Mouse (Mus musculus) CH12.LX (cell line): ENCODE results near the gene Lrp11. TPM values are rescaled to one million over a fixed set of nuclear protein-coding genes. Genes with fewer than 3 reads are reported as not detected.
A peak's percentile ranks its signal among the peaks of the same experiment; 100 is the strongest.

Source experiments
- DNase-seq: peaks from one replicate; pipeline ENCODE4 v3.0.0-alpha.2; 2013; ENCODE audit errors: extremely low read depth
- H3K27ac ChIP-seq: 2 replicates; pipeline ENCODE4 v1.5.1; 2012; ENCODE audit warnings: low read depth, mild to moderate bottlenecking, control low read depth, moderate library complexity; ENCODE audit not compliant: insufficient read depth
- H3K27me3 ChIP-seq: replicated peaks from 2 replicates; pipeline ENCODE3; 2012; ENCODE audit warnings: inconsistent platforms
- H3K36me3 ChIP-seq, 2 experiments: replicated peaks in 1 of 2; 2 replicates each; pipeline versions ENCODE3 to v1.6.1; 2012; ENCODE audit warnings: inconsistent platforms in 1 of 2, low read length in 1 of 2, mild to moderate bottlenecking in 1 of 2, mixed read lengths in 1 of 2, moderate library complexity in 1 of 2; ENCODE audit not compliant: control insufficient read depth in 1 of 2, insufficient read depth in 1 of 2
- H3K4me1 ChIP-seq, 2 experiments: 2 replicates each; pipeline ENCODE4 v1.6.1; 2012; ENCODE audit warnings: inconsistent platforms in 1 of 2, moderate library complexity in 1 of 2; ENCODE audit not compliant: insufficient read depth in 2 of 2, control insufficient read depth in 1 of 2
- H3K4me2 ChIP-seq: 2 replicates; pipeline ENCODE4 v1.6.1; 2012; ENCODE audit warnings: low read depth, mild to moderate bottlenecking, control low read depth; ENCODE audit not compliant: poor library complexity, insufficient read depth, severe bottlenecking
- H3K4me3 ChIP-seq, 3 experiments: fragments of 150-350 bp in 1 of 3; sonication (generic) in 1 of 3; replicated peaks in 1 of 3; 2 replicates each; pipeline versions ENCODE3 to v1.5.1; 2011 to 2012; ENCODE audit warnings: low read depth in 2 of 3, low read length in 2 of 3, mild to moderate bottlenecking in 2 of 3, moderate library complexity in 2 of 3, control low read depth in 1 of 3, improper control_type of control experiment in 1 of 3, inconsistent platforms in 1 of 3, mixed read lengths in 1 of 3; ENCODE audit not compliant: poor library complexity in 1 of 3
- H3K79me2 ChIP-seq: replicated peaks from 2 replicates; pipeline ENCODE4 v1.6.1; 2012; ENCODE audit warnings: mild to moderate bottlenecking, moderate library complexity; ENCODE audit not compliant: control insufficient read depth, poor library complexity, insufficient read depth, severe bottlenecking; ENCODE audit errors: extremely low read depth
- H3K9ac ChIP-seq: 2 replicates; pipeline ENCODE4 v1.6.1; 2012; ENCODE audit warnings: low read depth, mild to moderate bottlenecking, control low read depth, moderate library complexity; ENCODE audit not compliant: insufficient read depth
- H3K9me3 ChIP-seq: replicated peaks from 2 replicates; pipeline ENCODE3; 2012; ENCODE audit warnings: low read length, inconsistent platforms, mixed read lengths
- BHLHE40 ChIP-seq: IDR thresholded peaks from 2 replicates; pipeline ENCODE4 v1.6.1; 2011; ENCODE audit warnings: mild to moderate bottlenecking, low read depth, low read length, improper control_type of control experiment
- CHD1 ChIP-seq: IDR thresholded peaks from 2 replicates; pipeline ENCODE4 v1.6.1; 2012; ENCODE audit warnings: low read depth, low read length, improper control_type of control experiment, inconsistent platforms
- CHD2 ChIP-seq: IDR thresholded peaks from 2 replicates; pipeline ENCODE4 v1.6.1; 2011; ENCODE audit warnings: low read length, improper control_type of control experiment
- CTCF ChIP-seq, 2 experiments: IDR thresholded peaks in 1 of 2; conservative IDR thresholded peaks in 1 of 2; 2 replicates each; pipeline ENCODE4 v1.5.1; 2011 to 2012; ENCODE audit warnings: low read depth in 2 of 2, low read length in 2 of 2, improper control_type of control experiment in 1 of 2, inconsistent platforms in 1 of 2, mild to moderate bottlenecking in 1 of 2, moderate library complexity in 1 of 2
- E2F4 ChIP-seq: IDR thresholded peaks from 2 replicates; pipeline ENCODE4 v1.6.1; 2011; ENCODE audit warnings: low read depth, low read length, improper control_type of control experiment; ENCODE audit not compliant: insufficient replicate concordance
- ELF1 ChIP-seq: IDR thresholded peaks from 2 replicates; pipeline ENCODE4 v1.6.1; 2014; ENCODE audit warnings: low read depth, mild to moderate bottlenecking, inconsistent platforms, low read length, improper control_type of control experiment
- EP300 ChIP-seq: IDR thresholded peaks from 2 replicates; pipeline ENCODE4 v1.6.1; 2011; ENCODE audit warnings: low read length, improper control_type of control experiment
- ETS1 ChIP-seq: conservative IDR thresholded peaks from 2 replicates; pipeline ENCODE4 v1.6.1; 2012; ENCODE audit warnings: low read depth, mild to moderate bottlenecking, inconsistent platforms, low read length, improper control_type of control experiment, moderate library complexity
- GABPA ChIP-seq: IDR thresholded peaks from 2 replicates; pipeline ENCODE4 v1.6.1; 2012; ENCODE audit warnings: low read depth, low read length, improper control_type of control experiment, inconsistent platforms; ENCODE audit not compliant: insufficient replicate concordance
- HCFC1 ChIP-seq: IDR thresholded peaks from 2 replicates; pipeline ENCODE4 v1.6.1; 2012; ENCODE audit warnings: low read depth, mild to moderate bottlenecking, inconsistent platforms, low read length, improper control_type of control experiment
- IRF4 ChIP-seq: IDR thresholded peaks from 2 replicates; pipeline ENCODE4 v1.6.1; 2014; ENCODE audit warnings: low read depth, mild to moderate bottlenecking, inconsistent platforms, low read length, improper control_type of control experiment
- JUN ChIP-seq: IDR thresholded peaks from 2 replicates; pipeline ENCODE4 v1.6.1; 2011; ENCODE audit warnings: low read depth, mild to moderate bottlenecking, low read length, improper control_type of control experiment, moderate library complexity; ENCODE audit not compliant: insufficient read depth
- JUND ChIP-seq: conservative IDR thresholded peaks from 2 replicates; pipeline ENCODE4 v1.6.1; 2011; ENCODE audit warnings: low read depth, low read length, improper control_type of control experiment
- KAT2A ChIP-seq: IDR thresholded peaks from 2 replicates; pipeline ENCODE4 v1.6.1; 2012; ENCODE audit warnings: low read length, improper control_type of control experiment, inconsistent platforms; ENCODE audit not compliant: insufficient replicate concordance
- MAFK ChIP-seq: IDR thresholded peaks from 2 replicates; pipeline ENCODE4 v1.6.1; 2011; ENCODE audit warnings: low read length, improper control_type of control experiment; ENCODE audit not compliant: insufficient replicate concordance
- MAX ChIP-seq: IDR thresholded peaks from 2 replicates; pipeline ENCODE4 v1.6.1; 2011; ENCODE audit warnings: low read length, improper control_type of control experiment
- MAZ ChIP-seq: IDR thresholded peaks from 2 replicates; pipeline ENCODE4 v1.6.1; 2012; ENCODE audit warnings: low read depth, mild to moderate bottlenecking, inconsistent platforms, low read length, improper control_type of control experiment, moderate library complexity
- MEF2A ChIP-seq: IDR thresholded peaks from 2 replicates; pipeline ENCODE4 v1.6.1; 2014; ENCODE audit warnings: low read depth, mild to moderate bottlenecking, inconsistent platforms, low read length, improper control_type of control experiment, borderline replicate concordance
- MXI1 ChIP-seq: IDR thresholded peaks from 2 replicates; pipeline ENCODE4 v1.6.1; 2011; ENCODE audit warnings: mild to moderate bottlenecking, low read depth, low read length, improper control_type of control experiment
- MYC ChIP-seq: IDR thresholded peaks from 2 replicates; pipeline ENCODE4 v1.6.1; 2011; ENCODE audit warnings: low read depth, mild to moderate bottlenecking, improper control_type of control experiment, low read length
- NELFE ChIP-seq: IDR thresholded peaks from 2 replicates; pipeline ENCODE4 v1.6.1; 2011; ENCODE audit warnings: low read depth, low read length, improper control_type of control experiment
- NRF1 ChIP-seq: IDR thresholded peaks from 2 replicates; pipeline ENCODE4 v1.6.1; 2014; ENCODE audit warnings: low read depth, mild to moderate bottlenecking, inconsistent platforms, low read length, improper control_type of control experiment, moderate library complexity
- PAX5 ChIP-seq: IDR thresholded peaks from 2 replicates; pipeline ENCODE4 v1.6.1; 2012; ENCODE audit warnings: low read length, inconsistent platforms, mixed read lengths
- POLR2A ChIP-seq: IDR thresholded peaks from 2 replicates; pipeline ENCODE4 v1.6.1; 2011; ENCODE audit warnings: low read depth, mild to moderate bottlenecking, improper control_type of control experiment, low read length
- POLR2AphosphoS2 ChIP-seq: IDR thresholded peaks from 2 replicates; pipeline ENCODE4 v1.6.1; 2011; ENCODE audit warnings: low read depth, low read length, improper control_type of control experiment
- RAD21 ChIP-seq: IDR thresholded peaks from 2 replicates; pipeline ENCODE4 v1.6.1; 2011; ENCODE audit warnings: low read depth, mild to moderate bottlenecking, low read length, improper control_type of control experiment, moderate library complexity
- RCOR1 ChIP-seq: conservative IDR thresholded peaks from 2 replicates; pipeline ENCODE4 v1.6.1; 2012; ENCODE audit warnings: low read depth, mild to moderate bottlenecking, inconsistent platforms, low read length, improper control_type of control experiment
- SIN3A ChIP-seq: IDR thresholded peaks from 2 replicates; pipeline ENCODE4 v1.6.1; 2012; ENCODE audit warnings: low read length, improper control_type of control experiment, inconsistent platforms
- SMC3 ChIP-seq: IDR thresholded peaks from 2 replicates; pipeline ENCODE4 v1.6.1; 2011; ENCODE audit warnings: low read depth, low read length, improper control_type of control experiment
- TBP ChIP-seq: conservative IDR thresholded peaks from 2 replicates; pipeline ENCODE4 v1.6.1; 2011; ENCODE audit warnings: low read depth, low read length, improper control_type of control experiment
- TCF12 ChIP-seq: IDR thresholded peaks from 2 replicates; pipeline ENCODE4 v1.6.1; 2014; ENCODE audit warnings: low read depth, mild to moderate bottlenecking, inconsistent platforms, low read length, improper control_type of control experiment
- UBTF ChIP-seq: IDR thresholded peaks from 2 replicates; pipeline ENCODE4 v1.6.1; 2012; ENCODE audit warnings: low read depth, mild to moderate bottlenecking, inconsistent platforms, low read length, improper control_type of control experiment, moderate library complexity
- USF1 ChIP-seq: IDR thresholded peaks from 2 replicates; pipeline ENCODE4 v1.6.1; 2014; ENCODE audit warnings: low read depth, mild to moderate bottlenecking, inconsistent platforms, low read length, improper control_type of control experiment
- USF2 ChIP-seq: conservative IDR thresholded peaks from 2 replicates; pipeline ENCODE4 v1.6.1; 2011; ENCODE audit warnings: low read depth, low read length, improper control_type of control experiment
- ZC3H11A ChIP-seq: IDR thresholded peaks from 2 replicates; pipeline ENCODE4 v1.6.1; 2012; ENCODE audit warnings: low read depth, mild to moderate bottlenecking, inconsistent platforms, low read length, improper control_type of control experiment
- ZKSCAN1 ChIP-seq: IDR thresholded peaks from 2 replicates; pipeline ENCODE4 v1.6.1; 2012; ENCODE audit warnings: low read depth, inconsistent platforms, low read length, improper control_type of control experiment, borderline replicate concordance
- ZMIZ1 ChIP-seq: IDR thresholded peaks from 2 replicates; pipeline ENCODE4 v1.6.1; 2012; ENCODE audit warnings: low read depth, mild to moderate bottlenecking, inconsistent platforms, low read length, improper control_type of control experiment
- ZNF384 ChIP-seq: IDR thresholded peaks from 2 replicates; pipeline ENCODE4 v1.6.1; 2012; ENCODE audit warnings: low read depth, low read length, improper control_type of control experiment, inconsistent platforms
- dilution Hi-C: fragments of 300-500 bp; cut with MboI; formaldehyde crosslinking; loops from 2 replicates; pipeline ENCODE4 v1.14.3; 2020; ENCODE audit warnings: low sequenced_read_pairs; ENCODE audit not compliant: extremely low pct_unique_long_range_greater_than_20kb, extremely low pct_ligation_motif_present
- in situ Hi-C: fragments of 300-500 bp; cut with MboI; formaldehyde crosslinking; loops from 3 replicates; pipeline ENCODE4 v1.14.3; 2019; ENCODE audit warnings: low sequenced_read_pairs, low pct_ligation_motif_present, low pct_unique_long_range_greater_than_20kb, mixed read lengths
- polyA plus RNA-seq: library from polyadenylated mRNA; unstranded; fragments of >175 nt; gene quantifications from 2 replicates; pipeline ENCODE4 v1.2.1, GENCODE M21; 2012; ENCODE audit warnings: low read depth; ENCODE audit not compliant: insufficient read length
- total RNA-seq, 2 experiments: library from RNA; depleted of rRNA; stranded (reverse); fragments of 300-350 nt in 1 of 2; fragments of >200 nt in 1 of 2; gene quantifications; 2 replicates each; pipeline ENCODE4 v1.2.3; 2012 to 2014

Lrp11 gene
- total and polyA plus RNA-seq, 3 experiments, result 4.7 to 6.0 (median 4.9) TPM

DNA sequence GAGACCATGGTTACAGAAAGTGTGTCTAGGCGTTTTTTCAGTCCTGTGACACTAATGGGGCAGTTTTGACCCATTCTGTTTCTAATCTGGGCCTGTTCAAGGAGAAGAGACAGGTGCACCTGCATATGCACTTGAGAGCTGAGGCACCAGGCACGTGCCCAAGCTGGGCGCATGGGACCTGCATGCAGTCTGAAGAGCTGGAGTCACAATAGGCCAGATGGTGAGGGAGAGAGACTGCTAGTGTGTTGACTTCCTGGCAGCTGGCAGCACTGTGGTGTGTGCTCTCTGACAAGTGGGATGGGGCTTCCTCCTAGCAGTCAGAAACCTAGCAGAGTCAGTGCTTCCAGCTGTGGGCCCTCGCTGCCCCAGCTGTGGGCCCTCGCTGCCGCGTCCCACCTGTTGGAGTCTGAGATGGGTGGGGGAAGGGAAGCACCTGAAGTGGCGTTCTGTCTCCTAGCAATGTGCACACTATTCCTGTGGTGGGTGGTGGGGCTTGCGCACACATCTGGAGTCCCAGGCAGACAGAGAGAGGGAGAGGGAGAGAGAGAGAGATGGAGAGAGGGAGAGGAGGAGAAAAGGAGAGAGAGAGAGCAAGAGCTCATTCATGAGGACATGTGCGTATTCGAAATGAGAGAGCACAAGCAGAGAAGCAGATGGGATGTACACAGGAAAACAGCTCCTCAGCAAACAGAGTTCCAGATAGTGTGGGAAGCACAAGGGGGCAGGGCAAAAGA is 7.3 kb upstream of the Lrp11 start:
- no peak overlapping the region for H3K4me3 ChIP-seq
- H3K79me2 ChIP-seq, result no peaks in the 10 kb centered on the region
- in situ Hi-C loops, result no loop called here

DNA sequence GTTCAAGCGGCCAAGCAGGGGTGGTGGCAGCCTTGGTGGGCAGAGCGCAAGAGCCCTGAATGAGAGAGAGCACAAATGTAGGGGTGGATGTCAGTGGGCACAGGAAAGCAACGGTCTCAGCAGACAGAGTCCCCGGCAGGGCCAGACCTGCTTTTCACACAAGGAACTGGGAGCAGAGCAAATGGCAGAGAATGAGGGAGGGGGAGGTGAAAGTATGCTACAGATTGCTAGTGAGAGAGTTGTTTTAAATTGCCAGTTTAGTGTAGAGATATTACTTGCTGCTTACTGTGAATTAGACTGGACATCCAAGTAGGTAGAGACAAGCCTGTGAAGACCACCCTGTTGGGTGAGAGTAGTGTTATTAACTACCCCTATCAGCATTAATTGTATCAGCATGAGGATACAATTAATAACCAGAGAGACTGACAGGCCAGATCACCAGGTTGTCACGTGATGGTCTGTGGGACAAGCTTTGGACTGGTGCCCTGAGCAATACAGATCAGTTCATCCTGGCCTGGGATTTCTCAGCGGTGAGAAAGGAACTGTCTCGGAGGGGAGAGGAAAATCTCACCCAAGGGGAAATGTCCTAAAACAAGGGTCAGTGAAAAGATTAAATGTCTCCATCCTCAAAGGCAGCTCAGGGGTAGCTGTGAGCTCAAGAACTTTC is 6.6 kb upstream of the Lrp11 start:
- DNase-seq, result no peak
- TF ChIP-seq RCOR1, result no peak
- TF ChIP-seq PAX5, result no peak
- 0 out of 2 replicates have a peak, but pooled peaks have one; percentile 5 for TF ChIP-seq BHLHE40
- TF ChIP-seq KAT2A, result no peak
- no peak for TF ChIP-seq MAFK
- no peak for TF ChIP-seq ZKSCAN1
- no peak for TF ChIP-seq IRF4
- TF ChIP-seq JUN, result no peak
- TF ChIP-seq POLR2A, result no peak
- TF ChIP-seq USF2, result no peak
- TF ChIP-seq ZNF384, result no peak
- TF ChIP-seq USF1, result 0 out of 2 replicates have a peak, but pooled peaks have one; percentile 11
- no peak for TF ChIP-seq E2F4
- TF ChIP-seq SMC3, result no peak
- no peak for TF ChIP-seq NRF1

More for the DNA sequence above, 7.3 kb upstream of the Lrp11 start:
- peak; percentile 62 for DNase-seq
- H3K9ac ChIP-seq, result no peak overlapping the region; the same call in 1 of the 2 replicates
- H3K4me2 ChIP-seq, result peak overlapping the region; percentile 19; the same call in 1 of the 2 replicates
- no peak overlapping the region for H3K27ac ChIP-seq
- H3K36me3 ChIP-seq, result no peaks in the 10 kb centered on the region
- H3K4me1 ChIP-seq, result peaks cover 11 to 18% of the 10 kb centered on the region in 2 experiments
- no peaks in the 10 kb centered on the region for H3K9me3 ChIP-seq
- H3K27me3 ChIP-seq, result peaks cover 1% of the 10 kb centered on the region
- TF ChIP-seq HCFC1, result no peak
- TF ChIP-seq PAX5, result no peak
- TF ChIP-seq MAFK, result no peak
- no peak for TF ChIP-seq KAT2A
- TF ChIP-seq ZKSCAN1, result no peak
- TF ChIP-seq MAX, result peak; percentile 78
- TF ChIP-seq MXI1, result peak; percentile 59; the same call in 1 of the 2 replicates
- TF ChIP-seq NELFE, result no peak
- TF ChIP-seq USF2, result no peak
- 0 out of 2 replicates have a peak, but pooled peaks have one; percentile 40 for TF ChIP-seq ELF1
- no peak for TF ChIP-seq NRF1
- peak; percentile 63; the same call in 1 of the 2 replicates for TF ChIP-seq MEF2A
- 0 out of 2 replicates have a peak, but pooled peaks have one; percentile 61 for TF ChIP-seq RCOR1
- no peak for TF ChIP-seq RAD21
- peak; percentile 14; the same call in 1 of the 2 replicates for TF ChIP-seq IRF4
- TF ChIP-seq MAZ, result no peak
- TF ChIP-seq ZMIZ1, result no peak
- peak; percentile 99 for TF ChIP-seq BHLHE40
- TF ChIP-seq POLR2A, result no peak
- TF ChIP-seq JUND, result no peak
- TF ChIP-seq SIN3A, result peak; percentile 60; the same call in 1 of the 2 replicates
- 0 out of 2 replicates have a peak, but pooled peaks have one; percentile 59 for TF ChIP-seq MYC
- no peak for TF ChIP-seq CHD1
- no peak for TF ChIP-seq CTCF (conservative IDR thresholded peaks at IDR 0.05 in 1 of 2, IDR thresholded peaks at IDR 0.05 in 1 of 2; ENCODE audit: low read depth in 2 of 2, low read length in 2 of 2)
- no peak for TF ChIP-seq ZC3H11A
- no peak for TF ChIP-seq ZNF384
- no peak for TF ChIP-seq GABPA
- no peak for TF ChIP-seq SMC3
- TF ChIP-seq E2F4, result no peak
- no peak for TF ChIP-seq USF1
- TF ChIP-seq ETS1, result peak; percentile 80
- no peak for TF ChIP-seq POLR2AphosphoS2
- no peak; the same call in 1 of the 2 replicates for TF ChIP-seq CHD2
- no peak for TF ChIP-seq TBP
- peak; percentile 47; the same call in 1 of the 2 replicates for TF ChIP-seq EP300
- TF ChIP-seq JUN, result no peak
- TF ChIP-seq TCF12, result peak; percentile 95
- TF ChIP-seq UBTF, result no peak
- dilution Hi-C loops, result no loop called here

More for the DNA sequence above, 6.6 kb upstream of the Lrp11 start:
- H3K27ac ChIP-seq, result no peak overlapping the region
- H3K4me3 ChIP-seq, result no peak overlapping the region
- H3K4me2 ChIP-seq, result peak overlapping the region; percentile 19; the same call in 1 of the 2 replicates
- no peaks in the 10 kb centered on the region for H3K79me2 ChIP-seq
- in situ Hi-C loops, result no loop called here
- H3K36me3 ChIP-seq, result no peaks in the 10 kb centered on the region
- H3K9ac ChIP-seq, result no peak overlapping the region
- H3K9me3 ChIP-seq, result no peaks in the 10 kb centered on the region
- dilution Hi-C loops, result no loop called here
- H3K27me3 ChIP-seq, result peaks cover 1% of the 10 kb centered on the region
- H3K4me1 ChIP-seq, result peaks cover 11 to 18% of the 10 kb centered on the region in 2 experiments
